ENCODE assay signal across 31 mouse cellular contexts in genomic region chr14:60757722-60758121, GRCm38 (mm10). TPM values are rescaled to one million over a fixed set of nuclear protein-coding genes. Genes with fewer than 3 reads are reported as not detected.
DNase-seq lines count a peak whose midpoint lies in the region; ATAC-seq and TF ChIP-seq lines count a peak whose summit lies in the region.
"Had no signal": no experiment of that assay in that cellular context is flagged by ENCODE, and none has a peak within 500 bp of the region (broad histone marks: within the 10 kb centered on the region; RNA-seq: fewer than 3 reads in every experiment).

No protein-coding gene starts in this region.

- no peak for TF ChIP-seq CTCF in bone marrow, adult 2 months (IDR thresholded peaks at IDR 0.05; ENCODE audit: control insufficient read depth, insufficient read depth, low read length)

- H3K4me3 ChIP-seq in bone marrow, adult 2 months (replicated peaks; ENCODE audit: control insufficient read depth, low read depth, low read length), result no peak overlapping the region
- H3K4me3 ChIP-seq: embryonic facial prominence, embryonic 12.5 days; embryonic facial prominence, embryonic 15.5 days; gastrocnemius, adult 2 months; heart, adult 2 months; heart, embryonic 10.5 days; heart, embryonic 13.5 days; intestine, embryonic 15.5 days had no signal

- TF ChIP-seq POLR2A in bone marrow, adult 2 months (IDR thresholded peaks at IDR 0.05; ENCODE audit: borderline replicate concordance, control insufficient read depth, low read depth, low read length), result 0 out of 2 replicates have a peak, but pooled peaks have one; percentile 10

- 0 out of 2 replicates have a peak, but pooled peaks have one; percentile 3 for ATAC-seq in common myeloid progenitor, adult 5-6 weeks (replicated peaks; ENCODE audit: low read depth, poor library complexity, severe bottlenecking)
- peak; percentile 73 for ATAC-seq in megakaryocyte, adult 5-6 weeks (ENCODE audit: poor library complexity, severe bottlenecking)
- ATAC-seq: forebrain, embryonic 14.5 days; forebrain, postnatal 0 days; intestine, embryonic 15.5 days had no signal

- peak overlapping the region; percentile 49 for H3K27ac ChIP-seq in bone marrow, adult 2 months (ENCODE audit: control insufficient read depth, insufficient read depth, low read depth, low read length, poor library complexity)
- H3K27ac ChIP-seq: embryonic facial prominence, embryonic 12.5 days; embryonic facial prominence, embryonic 15.5 days; gastrocnemius, adult 2 months; heart, adult 2 months; heart, embryonic 10.5 days; heart, embryonic 13.5 days; hindbrain, embryonic 14.5 days; intestine, embryonic 15.5 days had no signal

- 45% methylated on average over 7 of the region's 7 CpGs for WGBS in bone marrow, adult 2 months

- H3K4me1 ChIP-seq in bone marrow, adult 2 months (ENCODE audit: control insufficient read depth, insufficient read depth, low read length), result peaks cover 6% of the 10 kb centered on the region; the same call in 1 of the 2 replicates
- H3K4me1 ChIP-seq: embryonic facial prominence, embryonic 12.5 days; embryonic facial prominence, embryonic 15.5 days had no signal

- DNase-seq in kidney, adult 11 months, result no peak
- DNase-seq in cerebellum, postnatal 4 days (ENCODE audit: low spot score in 2 of 2), result no peak
- no peak for DNase-seq in spleen, postnatal 4 days (ENCODE audit: low spot score in 2 of 2)
- DNase-seq: adrenal gland, postnatal 10 days; adrenal gland, postnatal 36 days; B cell, adult 2 months; cerebellum, adult 11-12 months; cerebellum, adult 8-10 months; cerebellum, postnatal 10 days; cerebellum, postnatal 36 days; forebrain, postnatal 0 days; gastrocnemius, adult 2 months; gastrocnemius, postnatal 25 days; heart, adult 2 months; heart, postnatal 14 days; heart, postnatal 4 days had no signal

RNA-seq across cellular contexts. Expression of gene C1qtnf9, which starts 10.2 kb away (rescaled TPM):
- polyA plus RNA-seq in bone marrow, adult 2 months (2011; ENCODE audit: insufficient read depth, insufficient read length, low replicate concordance, missing spikeins), result 0.68 TPM in 1 of 2 replicates, not detected in the other
- total RNA-seq in common myeloid progenitor, adult 5-6 weeks (2017), result not detected in 2 replicates
- not detected in 2 replicates for total RNA-seq in megakaryocyte, adult 5-6 weeks (2015)
- not detected in 2 replicates for total RNA-seq in megakaryocyte, adult 5-6 weeks (2017)
- total RNA-seq: CH12.LX; forebrain, postnatal 0 days had no signal
- polyA plus RNA-seq: forebrain, embryonic 11.5 days; forebrain, embryonic 14.5 days; forebrain, postnatal 0 days; G1E; hindbrain, embryonic 11.5 days; hindbrain, embryonic 14.5 days; Patski had no signal

RNA-seq across cellular contexts. Expression of gene Mipep, which starts 26.7 kb away (rescaled TPM):
- polyA plus RNA-seq in bone marrow, adult 2 months (2011; ENCODE audit: insufficient read depth, insufficient read length, low replicate concordance, missing spikeins), result 3.1 and 3.4 TPM in 2 replicates
- total RNA-seq in common myeloid progenitor, adult 5-6 weeks (2017), result 21.7 and 24.5 TPM in 2 replicates
- total RNA-seq in megakaryocyte, adult 5-6 weeks (2015), result 6.1 and 7.5 TPM in 2 replicates
- 11.4 and 12.0 TPM in 2 replicates for total RNA-seq in megakaryocyte, adult 5-6 weeks (2017)
